Mouse (Mus musculus) embryonic facial prominence, embryonic 10.5 days (tissue): ENCODE results near the gene H6pd. TPM values are rescaled to one million over a fixed set of nuclear protein-coding genes. Genes with fewer than 3 reads are reported as not detected.
A peak's percentile ranks its signal among the peaks of the same experiment; 100 is the strongest.

Experiments
- DNase-seq: peaks from one replicate; pipeline ENCODE4 v3.0.0-alpha.2; 2017; ENCODE audit warnings: low spot score
- H3K27ac ChIP-seq: fragments of 300-500 bp; sonication (generic); replicated peaks from 2 replicates; pipeline ENCODE4 v1.5.1; 2016; ENCODE audit warnings: mild to moderate bottlenecking
- H3K27me3 ChIP-seq: fragments of 300-500 bp; sonication (generic); replicated peaks from 2 replicates; pipeline ENCODE4 v1.6.1; 2016; ENCODE audit warnings: low read depth, mild to moderate bottlenecking; ENCODE audit not compliant: poor library complexity, severe bottlenecking
- H3K36me3 ChIP-seq: fragments of 300-500 bp; sonication (generic); replicated peaks from 2 replicates; pipeline ENCODE4 v1.6.1; 2016; ENCODE audit warnings: mild to moderate bottlenecking, moderate library complexity
- H3K4me1 ChIP-seq: fragments of 300-500 bp; sonication (generic); 2 replicates; pipeline ENCODE4 v1.6.1; 2016
- H3K4me3 ChIP-seq: fragments of 300-500 bp; sonication (generic); 2 replicates; pipeline ENCODE4 v1.5.1; 2016; ENCODE audit warnings: mild to moderate bottlenecking, moderate library complexity
- H3K9me3 ChIP-seq: fragments of 300-500 bp; sonication (generic); 2 replicates; pipeline ENCODE4 v1.6.1; 2016; ENCODE audit warnings: mild to moderate bottlenecking
- WGBS: fragments of 180-500 bp; shearing (Covaris S2); methylation state at CpG from one replicate; pipeline ENCODE4 v1.1.7; 2016; 5-methylcytosine and 5-hydroxymethylcytosine counted together
- polyA plus RNA-seq: library from polyadenylated mRNA; unstranded; fragments of >200 nt; fragmentation: Nextera tagmentation; extraction: Ambion mirVana; gene quantifications from 2 replicates; pipeline ENCODE4 v1.2.1, GENCODE M21; 2016

The H6pd gene
- polyA plus RNA-seq, 1 experiment from 2014 or later: 5.3 TPM

- no peaks in the 10 kb centered on the region for H3K36me3 ChIP-seq
- H3K27ac ChIP-seq: no peak overlapping the region
- H3K9me3 ChIP-seq: peaks cover 5% of the 10 kb centered on the region; the same call in 1 of the 2 replicates
- 57% methylated on average over 10 of the region's 10 CpGs for WGBS
- no peak overlapping the region for H3K4me3 ChIP-seq
- peaks cover 37% of the 10 kb centered on the region for H3K4me1 ChIP-seq
- peaks cover 26% of the 10 kb centered on the region for H3K27me3 ChIP-seq
- DNase-seq: no peak
Measured at GRCm38 (mm10) chr4:149959816-149960215, 49.0 kb downstream of the H6pd start.

DNA sequence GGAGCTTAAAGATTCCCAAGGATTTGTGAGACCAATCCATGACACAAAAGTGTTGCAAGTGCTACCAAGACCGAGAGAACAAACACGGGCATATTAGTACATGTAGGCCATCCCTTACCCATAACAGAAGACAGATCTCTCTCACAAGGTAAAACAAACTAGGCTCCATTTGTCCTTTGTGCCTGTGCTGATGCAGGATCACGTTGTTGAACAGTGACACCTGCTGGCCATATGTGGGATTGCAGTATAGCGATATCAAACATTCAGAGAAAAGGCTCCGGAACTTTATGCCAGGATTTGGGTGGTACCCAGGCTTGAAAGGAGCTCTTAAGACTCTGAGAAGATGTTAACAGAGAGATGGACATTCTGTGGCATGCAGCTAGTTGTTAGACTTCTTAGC is 50.3 kb downstream of the H6pd start:
- H3K36me3 ChIP-seq: no peaks in the 10 kb centered on the region
- H3K4me3 ChIP-seq: no peak overlapping the region
- WGBS: 8% methylated on average over 5 of the region's 5 CpGs
- peaks cover 37% of the 10 kb centered on the region for H3K27me3 ChIP-seq
- peak overlapping the region; percentile 71 for H3K27ac ChIP-seq
- DNase-seq: peak; percentile 84
- peaks cover 37% of the 10 kb centered on the region for H3K4me1 ChIP-seq
- H3K9me3 ChIP-seq: peaks cover 5% of the 10 kb centered on the region; the same call in 1 of the 2 replicates

- WGBS: 51% methylated on average over 13 of the region's 13 CpGs
- Histone ChIP-seq H3K27me3 (peaks cover 60% of the 10 kb centered on the region), H3K4me1 (peaks cover 60% of the 10 kb centered on the region), H3K4me3 (no peak overlapping the region), H3K9me3 (no peaks in the 10 kb centered on the region), H3K36me3 (peaks cover 3% of the 10 kb centered on the region; the same call in 1 of the 2 replicates), H3K27ac (no peak overlapping the region)
- no peak for DNase-seq
Measured at GRCm38 (mm10) chr4:149956048-149956447, 52.8 kb downstream of the H6pd start.

DNA sequence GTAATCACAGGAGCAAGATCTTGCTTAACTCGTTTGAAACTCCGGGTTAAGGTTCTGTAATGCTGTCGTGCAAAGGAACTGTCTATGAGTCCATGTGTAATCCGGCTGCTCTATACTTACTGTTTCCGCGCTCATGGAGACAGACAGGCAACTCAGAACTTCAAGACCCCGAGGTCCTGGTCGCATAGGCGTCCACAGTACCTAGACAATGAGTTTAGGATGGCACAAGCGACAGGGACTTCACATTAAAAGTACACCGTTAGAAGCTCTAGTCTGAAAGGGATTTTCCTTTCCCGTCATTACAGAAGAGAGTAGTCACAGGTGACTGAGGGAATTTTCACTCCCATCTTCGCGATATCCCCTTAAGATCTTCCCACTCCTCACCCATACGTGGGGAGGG is 53.2 kb downstream of the H6pd start:
- H3K36me3 ChIP-seq: peaks cover 5% of the 10 kb centered on the region; the same call in 1 of the 2 replicates
- H3K4me1 ChIP-seq: peaks cover 62% of the 10 kb centered on the region
- H3K9me3 ChIP-seq: no peaks in the 10 kb centered on the region
- peak overlapping the region; percentile 90 for H3K4me3 ChIP-seq
- H3K27me3 ChIP-seq: peaks cover 60% of the 10 kb centered on the region
- H3K27ac ChIP-seq: peak overlapping the region; percentile 89
- DNase-seq: no peak
- WGBS: 14% methylated on average over 15 of the region's 15 CpGs

GRCm38 (mm10) chr4:149954893-149955439 is 53.9 kb downstream of the H6pd start, which contains the start of gene Spsb1:
Spsb1 (minus strand) TSS chr4:149955043.
- Histone ChIP-seq H3K27me3 (peaks cover 60% of the 10 kb centered on the region), H3K9me3 (no peaks in the 10 kb centered on the region), H3K4me1 (peaks cover 65% of the 10 kb centered on the region), H3K27ac (peak within 1 kb of the TSS; percentile 89), H3K4me3 (peak within 1 kb of the TSS; percentile 90), H3K36me3 (peaks cover 5% of the 10 kb centered on the region; the same call in 1 of the 2 replicates)
- DNase-seq: peak; percentile 99
- under 1% methylated on average over 51 of the region's 51 CpGs for WGBS

- peaks cover 72% of the 10 kb centered on the region for H3K4me1 ChIP-seq
- DNase-seq: peak; percentile 70
- peaks cover 60% of the 10 kb centered on the region for H3K27me3 ChIP-seq
- no peaks in the 10 kb centered on the region for H3K9me3 ChIP-seq
- H3K4me3 ChIP-seq: peak overlapping the region; percentile 90
- 7% methylated on average over 32 of the region's 32 CpGs for WGBS
- H3K27ac ChIP-seq: peak overlapping the region; percentile 89
- peaks cover 5% of the 10 kb centered on the region; the same call in 1 of the 2 replicates for H3K36me3 ChIP-seq
Measured at GRCm38 (mm10) chr4:149953621-149954481, 55.0 kb downstream of the H6pd start.

DNA sequence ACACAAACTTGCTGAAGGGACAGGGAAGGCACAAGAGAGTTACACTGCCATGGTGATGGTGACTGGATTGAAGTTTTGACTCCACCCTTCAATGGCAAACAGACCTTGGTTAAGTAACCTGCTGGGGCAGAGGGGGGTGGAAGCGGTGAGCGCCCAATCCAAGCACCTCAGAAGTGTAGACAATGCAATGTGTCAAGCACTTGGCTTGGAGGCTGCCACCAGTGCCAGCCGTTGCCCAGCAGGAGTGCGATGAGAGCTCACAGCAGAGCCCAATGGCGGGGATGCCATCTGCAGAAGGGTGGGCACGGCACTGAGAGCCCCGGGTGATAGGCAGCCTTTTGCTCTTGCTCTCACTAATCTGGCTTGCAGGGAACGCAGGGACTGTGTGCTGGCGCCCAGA is 56.6 kb downstream of the H6pd start:
- Histone ChIP-seq H3K27me3 (peaks cover 60% of the 10 kb centered on the region), H3K27ac (no peak overlapping the region), H3K36me3 (peaks cover 5% of the 10 kb centered on the region; the same call in 1 of the 2 replicates), H3K4me1 (peaks cover 85% of the 10 kb centered on the region), H3K4me3 (no peak overlapping the region), H3K9me3 (no peaks in the 10 kb centered on the region)
- WGBS: 91% methylated on average over 9 of the region's 9 CpGs
- DNase-seq: no peak

DNA sequence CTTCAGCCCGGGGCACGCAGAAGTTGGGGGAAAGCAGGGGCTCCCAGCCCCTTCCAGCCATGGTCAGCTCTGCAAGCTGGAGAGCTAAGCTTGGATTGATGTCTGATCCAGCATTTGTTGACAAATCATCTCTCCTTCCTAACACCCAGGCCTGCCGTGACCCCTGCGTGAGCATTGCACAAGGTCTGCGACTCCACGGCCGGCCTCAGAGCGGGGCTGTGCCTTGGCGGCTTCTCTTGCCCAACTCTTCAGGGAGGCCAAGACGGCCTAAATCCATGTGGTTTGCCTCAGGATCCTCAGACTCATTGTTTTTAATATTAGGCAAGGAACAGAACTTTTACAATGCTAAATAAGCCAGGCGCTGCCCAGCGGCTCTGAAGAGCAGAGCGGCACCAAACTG is 57.6 kb downstream of the H6pd start:
- no peak for DNase-seq
- WGBS: 90% methylated on average over 13 of the region's 13 CpGs
- Histone ChIP-seq H3K4me1 (peaks cover 93% of the 10 kb centered on the region), H3K4me3 (no peak overlapping the region), H3K36me3 (peaks cover 5% of the 10 kb centered on the region; the same call in 1 of the 2 replicates), H3K27ac (no peak overlapping the region), H3K9me3 (no peaks in the 10 kb centered on the region), H3K27me3 (peaks cover 54% of the 10 kb centered on the region)

DNA sequence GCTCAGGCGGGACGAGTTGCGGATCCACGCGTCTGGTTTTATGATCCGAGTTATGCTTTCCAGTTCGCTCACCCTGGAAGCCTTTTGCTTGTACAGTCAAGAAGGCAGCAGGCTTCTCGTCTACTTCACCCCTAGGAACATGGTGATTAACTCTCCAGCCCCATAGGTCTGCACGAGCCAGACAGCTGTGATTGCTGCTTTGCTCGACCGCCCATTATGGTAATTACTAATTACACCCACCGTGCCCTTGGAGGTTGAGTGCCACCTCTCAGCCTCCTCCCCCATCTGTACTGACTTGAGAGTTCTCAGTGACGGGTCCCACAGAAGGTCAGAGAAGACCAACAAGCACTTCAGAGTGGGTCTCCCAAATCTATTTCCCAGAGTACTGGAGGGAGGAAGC is 59.1 kb downstream of the H6pd start:
- H3K4me3 ChIP-seq: no peak overlapping the region
- peaks cover 93% of the 10 kb centered on the region for H3K4me1 ChIP-seq
- peaks cover 42% of the 10 kb centered on the region for H3K27me3 ChIP-seq
- no peak for DNase-seq
- WGBS: 68% methylated on average over 13 of the region's 13 CpGs
- H3K27ac ChIP-seq: peak overlapping the region; percentile 5; the same call in 1 of the 2 replicates
- H3K36me3 ChIP-seq: peaks cover 5% of the 10 kb centered on the region; the same call in 1 of the 2 replicates
- no peaks in the 10 kb centered on the region for H3K9me3 ChIP-seq

DNA sequence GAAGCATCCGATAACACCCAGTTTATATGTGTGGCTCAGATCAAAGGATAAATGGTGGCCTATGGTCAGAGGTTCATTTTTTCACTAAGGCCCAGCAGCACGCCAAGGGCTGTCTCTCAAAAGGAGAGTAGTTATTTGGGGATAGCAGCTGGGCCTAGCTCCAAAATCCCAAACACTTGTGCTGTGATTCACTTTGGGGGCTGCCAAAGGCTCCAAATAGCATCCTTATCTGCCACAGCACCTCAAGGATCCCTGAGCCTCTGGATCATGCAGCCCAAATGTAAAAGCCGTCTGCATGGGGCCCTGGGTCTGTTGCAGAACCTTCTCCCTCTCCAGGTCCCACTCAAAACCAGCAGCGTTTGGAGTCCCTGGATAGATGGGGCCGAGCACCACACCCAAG is 60.7 kb downstream of the H6pd start:
- DNase-seq: no peak
- whole genome bisulfite sequencing: 87% methylated on average over 5 of the region's 5 CpGs
- Histone ChIP-seq H3K4me3 (no peak overlapping the region), H3K27ac (no peak overlapping the region), H3K27me3 (peaks cover 27% of the 10 kb centered on the region), H3K36me3 (peaks cover 5% of the 10 kb centered on the region; the same call in 1 of the 2 replicates), H3K4me1 (peaks cover 93% of the 10 kb centered on the region), H3K9me3 (no peaks in the 10 kb centered on the region)

DNA sequence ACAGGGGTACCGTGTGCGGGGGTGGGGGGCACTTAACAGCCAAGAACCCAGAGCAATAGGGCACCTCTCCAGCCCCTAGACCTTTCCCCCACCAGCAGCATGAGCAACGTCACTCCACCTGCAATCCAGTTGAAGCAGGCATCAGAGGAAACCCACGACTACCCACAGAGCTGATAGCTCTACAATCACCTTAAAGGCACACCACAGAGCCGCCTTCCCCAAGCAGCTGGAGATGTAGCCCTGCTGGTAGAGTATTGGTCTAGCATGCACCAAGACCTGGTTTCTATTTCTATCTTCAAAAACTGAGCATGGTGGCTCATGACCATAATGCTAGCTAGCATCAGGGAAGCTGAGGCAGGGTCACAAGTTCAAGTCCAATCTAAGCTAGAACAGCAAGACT is 61.4 kb downstream of the H6pd start:
- H3K4me1 ChIP-seq: peaks cover 93% of the 10 kb centered on the region
- no peak overlapping the region for H3K4me3 ChIP-seq
- DNase-seq: no peak
- H3K27ac ChIP-seq: peak overlapping the region; percentile 78; the same call in 1 of the 2 replicates
- H3K27me3 ChIP-seq: peaks cover 20% of the 10 kb centered on the region
- peaks cover 5% of the 10 kb centered on the region; the same call in 1 of the 2 replicates for H3K36me3 ChIP-seq
- 84% methylated on average over 5 of the region's 5 CpGs for WGBS
- no peaks in the 10 kb centered on the region for H3K9me3 ChIP-seq

DNA sequence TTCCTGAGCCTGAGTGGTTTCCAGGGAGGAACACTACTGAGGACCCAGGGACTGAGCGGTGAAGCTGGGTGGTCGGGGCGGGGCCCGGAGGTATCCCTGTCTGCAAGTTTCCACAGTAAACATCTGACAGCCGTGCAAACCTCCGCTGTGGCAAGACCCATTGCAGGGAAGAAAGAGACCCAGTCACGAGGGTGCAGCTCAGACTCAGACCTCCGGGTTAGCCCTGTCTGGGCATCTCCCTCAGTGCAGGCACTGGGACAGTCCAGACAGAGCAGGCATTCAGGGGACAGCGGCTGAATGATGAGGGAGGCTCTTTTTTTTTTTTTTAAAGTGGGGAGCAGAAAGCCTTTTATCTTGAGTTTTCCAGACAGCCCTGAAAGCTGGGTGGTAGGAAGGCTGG is 63.6 kb downstream of the H6pd start:
- WGBS: 35% methylated on average over 9 of the region's 9 CpGs
- no peaks in the 10 kb centered on the region for H3K9me3 ChIP-seq
- peaks cover 8% of the 10 kb centered on the region; the same call in 1 of the 2 replicates for H3K27me3 ChIP-seq
- H3K4me1 ChIP-seq: peaks cover 99% of the 10 kb centered on the region
- peak; percentile 59 for DNase-seq
- H3K27ac ChIP-seq: peak overlapping the region; percentile 78
- no peaks in the 10 kb centered on the region for H3K36me3 ChIP-seq
- peak overlapping the region; percentile 18; the same call in 1 of the 2 replicates for H3K4me3 ChIP-seq
